Mouse (Mus musculus) kidney, embryonic 16.5 days (tissue): ENCODE measurements at regions not wholly inside any gene's neighbourhood (a gene's known extent, or its start where the extent isn't known, plus 50 kb on each side); places are given as distances from the start of the nearest gene placed in this dataset.

Experiments
- ATAC-seq: fragments of 200-750 bp; cut with Nextera tagmentation; 2 replicates; pipeline ENCODE4 v1.8.0; 2017; ENCODE audit warnings: moderate TSS enrichment; ENCODE audit not compliant: low FRiP score, low TSS enrichment
- H3K27ac ChIP-seq: fragments of 300-500 bp; sonication (generic); 2 replicates; pipeline ENCODE4 v1.5.1; 2014; ENCODE audit warnings: low read length
- H3K27me3 ChIP-seq: fragments of 300-500 bp; sonication (generic); 2 replicates; pipeline ENCODE4 v1.6.1; 2014; ENCODE audit warnings: low read length, control low read depth, mixed read lengths; ENCODE audit not compliant: insufficient read depth
- H3K36me3 ChIP-seq: fragments of 300-500 bp; sonication (generic); 2 replicates; pipeline ENCODE4 v1.6.1; 2014; ENCODE audit warnings: low read length, control low read depth, mixed read lengths; ENCODE audit not compliant: insufficient read depth
- H3K4me1 ChIP-seq: fragments of 300-500 bp; sonication (generic); 2 replicates; pipeline ENCODE4 v1.6.1; 2014; ENCODE audit warnings: low read length, control low read depth, mixed read lengths; ENCODE audit not compliant: insufficient read depth
- H3K4me2 ChIP-seq: fragments of 300-500 bp; sonication (generic); replicated peaks from 2 replicates; pipeline ENCODE4 v1.6.1; 2014; ENCODE audit warnings: low read depth, low read length
- H3K4me3 ChIP-seq: fragments of 300-500 bp; sonication (generic); 2 replicates; pipeline ENCODE4 v1.5.1; 2014; ENCODE audit warnings: mild to moderate bottlenecking, low read length
- H3K9ac ChIP-seq: fragments of 300-500 bp; sonication (generic); replicated peaks from 2 replicates; pipeline ENCODE4 v1.6.1; 2014; ENCODE audit warnings: low read length
- H3K9me3 ChIP-seq: fragments of 300-500 bp; sonication (generic); 2 replicates; pipeline ENCODE4 v1.6.1; 2016; ENCODE audit warnings: low read length, control low read depth
- WGBS: fragments of 180-500 bp; shearing (Covaris S2); extraction: QIAGEN DNeasy Blood & Tissue Kit; methylation state at CpG from one replicate; pipeline ENCODE4 v1.1.7; 2014; 5-methylcytosine and 5-hydroxymethylcytosine counted together

DNA sequence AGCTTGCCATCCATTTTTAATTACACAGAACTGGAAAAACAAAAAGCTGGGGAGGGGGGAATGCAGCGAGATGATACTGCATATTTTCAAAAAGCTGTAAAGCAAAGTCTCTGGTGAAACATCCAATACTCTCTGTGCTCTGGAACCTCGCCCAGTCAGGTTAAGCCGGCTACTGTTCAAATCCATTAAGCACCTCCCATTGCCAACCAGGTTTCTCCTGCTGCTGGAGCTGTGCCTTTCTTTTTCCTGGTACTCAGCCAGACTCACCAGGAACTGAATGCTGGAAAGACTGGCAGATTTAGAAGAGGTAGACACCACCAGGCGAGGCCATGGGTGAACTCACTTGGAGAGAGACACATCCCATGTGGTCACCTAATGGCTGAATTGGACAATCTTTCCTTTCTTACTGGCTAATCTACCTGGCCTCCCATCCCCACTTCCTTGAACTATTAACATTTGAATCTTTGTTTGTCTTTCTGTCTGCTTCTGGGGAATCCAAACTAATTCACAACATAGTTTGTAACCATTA lies 1250.8 kb upstream of the Jmjd1c start:
- 66% methylated on average over 4 of the region's 4 CpGs for WGBS

DNA sequence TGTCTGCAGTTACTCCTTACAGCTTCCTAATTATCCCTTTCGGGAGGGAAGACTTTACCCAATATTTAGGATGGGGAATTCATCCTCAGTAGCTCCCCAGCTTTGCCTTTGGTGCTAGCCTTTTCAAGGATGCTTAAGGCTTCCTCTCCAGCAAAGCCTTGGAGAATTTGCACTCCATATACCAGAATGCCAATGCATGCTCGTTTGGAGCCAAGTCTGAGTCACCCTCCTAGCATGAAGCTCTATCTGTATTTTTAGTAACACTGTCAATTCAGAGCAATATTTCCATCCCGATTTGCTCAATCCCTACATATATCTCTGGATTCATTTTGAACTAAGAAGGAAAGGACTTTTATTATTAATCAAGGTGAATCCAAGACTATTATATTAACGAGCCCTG lies 1249.8 kb upstream of the Jmjd1c start:
- ATAC-seq: no peak
- no peak overlapping the region for H3K4me2 ChIP-seq
- H3K4me3 ChIP-seq: no peak overlapping the region
- whole genome bisulfite sequencing: 88% methylated on average over 4 of the region's 4 CpGs
- no peak overlapping the region for H3K27ac ChIP-seq
- no peaks in the 10 kb centered on the region for H3K4me1 ChIP-seq
- H3K27me3 ChIP-seq: no peaks in the 10 kb centered on the region
- H3K9ac ChIP-seq: no peak overlapping the region
- H3K36me3 ChIP-seq: no peaks in the 10 kb centered on the region
- no peaks in the 10 kb centered on the region for H3K9me3 ChIP-seq

More for the DNA sequence above, 1250.8 kb upstream of the Jmjd1c start:
- Histone ChIP-seq H3K4me3 (no peak overlapping the region), H3K4me2 (no peak overlapping the region), H3K9me3 (no peaks in the 10 kb centered on the region), H3K27ac (no peak overlapping the region), H3K4me1 (no peaks in the 10 kb centered on the region), H3K36me3 (no peaks in the 10 kb centered on the region), H3K9ac (no peak overlapping the region), H3K27me3 (no peaks in the 10 kb centered on the region)
- no peak for ATAC-seq

DNA sequence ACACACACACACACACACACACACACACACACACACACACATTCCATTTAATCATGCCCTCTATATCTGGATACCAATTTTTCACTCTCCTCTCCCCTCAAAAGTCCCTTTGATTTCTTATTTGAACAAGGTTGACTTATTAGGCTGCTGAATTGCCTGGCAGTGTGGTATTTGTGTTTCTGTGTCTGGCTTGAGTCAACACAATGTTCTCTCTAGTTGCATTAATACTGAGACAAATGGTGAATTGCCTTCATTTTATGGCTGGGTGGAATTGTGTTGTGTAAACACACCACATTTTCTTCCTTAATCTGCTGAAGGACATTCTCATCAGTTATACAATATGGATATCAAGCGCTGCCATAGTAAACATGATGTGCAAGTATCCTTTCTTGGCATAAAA lies 1248.3 kb upstream of the Jmjd1c start:
- Histone ChIP-seq H3K36me3 (no peaks in the 10 kb centered on the region), H3K4me1 (no peaks in the 10 kb centered on the region), H3K9ac (no peak overlapping the region), H3K27ac (no peak overlapping the region), H3K4me3 (no peak overlapping the region), H3K9me3 (no peaks in the 10 kb centered on the region), H3K4me2 (no peak overlapping the region), H3K27me3 (no peaks in the 10 kb centered on the region)
- no peak for ATAC-seq
- WGBS: 88% methylated on average over 1 of the region's 1 CpGs

DNA sequence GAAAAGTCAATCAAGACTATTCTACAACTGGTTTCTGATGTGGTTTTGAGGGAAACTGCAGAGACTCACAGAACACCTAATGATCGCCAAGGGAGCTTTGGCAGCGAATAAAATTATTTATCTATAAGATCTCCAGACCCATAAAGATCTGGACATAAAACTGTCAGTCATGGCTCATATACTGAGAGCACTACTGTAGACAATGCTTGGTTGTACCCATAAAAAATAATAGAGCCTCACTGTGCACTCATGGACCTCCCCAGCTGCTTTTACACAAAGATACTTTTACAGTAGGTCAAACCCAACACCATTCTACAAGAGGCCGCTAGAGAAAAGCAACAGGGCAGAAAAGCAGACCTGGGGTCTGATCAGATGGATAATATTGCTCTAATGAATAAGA lies 1206.0 kb upstream of the Jmjd1c start:
- Histone ChIP-seq H3K4me1 (no peaks in the 10 kb centered on the region), H3K9me3 (no peaks in the 10 kb centered on the region), H3K9ac (no peak overlapping the region), H3K27ac (no peak overlapping the region), H3K36me3 (no peaks in the 10 kb centered on the region), H3K27me3 (no peaks in the 10 kb centered on the region), H3K4me3 (no peak overlapping the region), H3K4me2 (no peak overlapping the region)
- ATAC-seq: peak; percentile 61; the same call in 1 of the 2 replicates
- 38% methylated on average over 3 of the region's 3 CpGs for WGBS

- Histone ChIP-seq H3K4me3 (no peak overlapping the region), H3K27ac (no peak overlapping the region), H3K27me3 (no peaks in the 10 kb centered on the region), H3K9me3 (no peaks in the 10 kb centered on the region), H3K9ac (no peak overlapping the region), H3K36me3 (no peaks in the 10 kb centered on the region), H3K4me1 (no peaks in the 10 kb centered on the region), H3K4me2 (no peak overlapping the region)
- WGBS: 87% methylated on average over 1 of the region's 1 CpGs
- ATAC-seq: no peak
These were observed 1188.4 kb upstream of the Jmjd1c start for GRCm38 (mm10) chr10:65907571-65907970.

DNA sequence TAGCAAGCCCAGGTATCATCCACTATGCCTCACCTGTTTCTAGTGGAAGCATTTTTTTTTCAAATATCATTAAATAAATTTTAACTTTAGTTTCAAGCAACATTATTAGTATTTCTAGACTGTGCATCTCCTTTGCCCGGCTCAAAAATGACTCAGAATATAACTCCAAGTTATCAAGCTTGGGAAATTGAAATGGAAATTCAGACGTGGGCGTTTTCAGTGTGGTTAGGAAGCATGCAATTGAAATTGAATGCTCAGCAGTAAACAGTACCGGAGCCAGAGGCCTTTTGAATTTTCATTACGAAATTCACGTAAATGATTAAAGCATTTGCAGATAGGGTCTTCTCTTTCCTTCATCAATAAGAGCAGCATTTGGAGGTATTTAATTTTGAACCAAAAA lies 1183.4 kb upstream of the Jmjd1c start:
- no peak overlapping the region for H3K4me2 ChIP-seq
- no peaks in the 10 kb centered on the region for H3K36me3 ChIP-seq
- no peaks in the 10 kb centered on the region for H3K9me3 ChIP-seq
- no peaks in the 10 kb centered on the region for H3K4me1 ChIP-seq
- no peak overlapping the region for H3K4me3 ChIP-seq
- no peak overlapping the region for H3K27ac ChIP-seq
- WGBS: 86% methylated on average over 6 of the region's 6 CpGs
- H3K27me3 ChIP-seq: no peaks in the 10 kb centered on the region
- no peak for ATAC-seq
- H3K9ac ChIP-seq: no peak overlapping the region

DNA sequence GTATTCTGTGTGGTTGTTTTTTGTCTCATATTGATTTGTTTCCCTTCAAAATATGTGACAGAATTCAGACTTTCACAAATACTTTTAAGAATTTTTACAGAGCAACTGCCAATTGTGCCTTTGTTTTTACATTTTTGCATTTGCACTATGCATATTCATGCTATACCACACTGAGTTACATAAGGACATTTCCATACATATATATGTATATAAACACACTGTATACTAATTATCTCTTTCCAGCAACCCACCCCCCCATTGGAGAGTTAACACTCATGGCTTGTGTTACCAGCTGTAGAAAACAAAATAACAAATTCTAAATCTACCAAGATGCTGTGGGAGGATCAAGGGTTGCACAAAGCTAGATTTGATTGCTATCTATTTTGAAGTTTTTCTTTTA lies 1163.8 kb upstream of the Jmjd1c start:
- Histone ChIP-seq H3K36me3 (no peaks in the 10 kb centered on the region), H3K4me3 (no peak overlapping the region), H3K27me3 (no peaks in the 10 kb centered on the region), H3K27ac (no peak overlapping the region), H3K9ac (no peak overlapping the region), H3K4me1 (no peaks in the 10 kb centered on the region), H3K9me3 (no peaks in the 10 kb centered on the region), H3K4me2 (no peak overlapping the region)
- ATAC-seq: no peak

DNA sequence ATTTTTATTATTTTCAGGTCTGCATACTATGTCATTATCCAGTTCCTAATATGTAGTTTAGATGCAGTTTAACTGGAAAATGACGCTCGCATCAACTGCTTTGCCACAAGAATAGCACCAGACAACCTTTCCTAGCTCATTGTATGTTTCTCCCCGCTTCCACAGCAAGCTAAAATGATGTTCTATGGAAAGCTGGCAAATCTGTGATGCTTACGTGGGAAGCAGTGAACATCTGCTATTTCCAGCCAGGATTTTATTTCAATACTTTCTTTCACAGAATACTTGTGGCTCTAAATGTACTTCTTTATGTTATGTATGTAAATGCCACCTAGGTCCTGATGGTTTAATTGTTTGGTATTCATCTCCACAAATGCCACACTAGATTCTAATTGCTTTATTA lies 1147.3 kb upstream of the Jmjd1c start:
- H3K27me3 ChIP-seq: no peaks in the 10 kb centered on the region
- no peak for ATAC-seq
- H3K9ac ChIP-seq: no peak overlapping the region
- H3K36me3 ChIP-seq: no peaks in the 10 kb centered on the region
- H3K9me3 ChIP-seq: no peaks in the 10 kb centered on the region
- no peak overlapping the region for H3K4me3 ChIP-seq
- 84% methylated on average over 4 of the region's 4 CpGs for WGBS
- H3K4me2 ChIP-seq: no peak overlapping the region
- no peaks in the 10 kb centered on the region for H3K4me1 ChIP-seq
- no peak overlapping the region for H3K27ac ChIP-seq

DNA sequence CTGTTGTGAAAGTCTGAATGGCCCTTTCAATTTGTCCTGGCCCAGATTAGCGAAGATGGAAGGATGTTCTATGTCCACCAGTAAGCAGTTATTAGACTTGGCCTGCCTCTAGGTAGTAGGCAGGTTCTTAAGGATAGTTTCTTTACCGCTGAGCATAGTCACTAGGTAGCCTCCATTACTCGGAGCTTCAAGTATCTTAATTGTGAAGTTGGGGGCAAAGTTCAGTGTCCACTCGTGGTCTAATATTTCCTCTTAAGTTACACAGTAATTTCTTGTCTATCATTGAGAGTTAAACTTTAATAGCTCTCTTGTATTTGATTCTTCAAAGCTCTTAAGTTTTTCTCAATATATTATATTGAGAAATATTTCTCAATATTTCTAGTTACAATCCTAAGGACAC lies 1133.5 kb upstream of the Jmjd1c start:
- H3K27me3 ChIP-seq: no peaks in the 10 kb centered on the region
- no peaks in the 10 kb centered on the region for H3K4me1 ChIP-seq
- H3K4me2 ChIP-seq: no peak overlapping the region
- no peak overlapping the region for H3K9ac ChIP-seq
- WGBS: 62% methylated on average over 4 of the region's 4 CpGs
- no peaks in the 10 kb centered on the region for H3K36me3 ChIP-seq
- no peak for ATAC-seq
- no peaks in the 10 kb centered on the region for H3K9me3 ChIP-seq
- H3K4me3 ChIP-seq: no peak overlapping the region
- H3K27ac ChIP-seq: no peak overlapping the region

DNA sequence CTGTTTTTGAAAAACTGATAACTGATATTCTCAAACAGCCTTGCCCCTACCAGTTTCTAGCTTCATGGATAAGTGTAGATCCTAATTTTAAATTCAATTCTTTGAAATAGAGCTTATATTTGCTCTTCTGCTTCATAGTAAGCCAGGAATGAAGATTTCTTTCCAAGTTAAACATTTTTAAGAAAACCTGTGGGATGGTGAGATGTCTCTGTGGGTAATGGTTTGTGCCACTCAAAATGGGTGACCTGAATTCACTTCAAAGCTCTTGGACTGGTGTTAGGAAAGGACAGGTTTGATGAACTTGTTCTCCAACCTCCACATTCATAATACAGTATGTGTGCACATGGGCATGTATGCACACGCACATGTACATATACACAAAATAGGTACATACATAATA lies 1126.2 kb upstream of the Jmjd1c start:
- no peaks in the 10 kb centered on the region for H3K4me1 ChIP-seq
- no peak overlapping the region for H3K4me3 ChIP-seq
- no peak for ATAC-seq
- H3K36me3 ChIP-seq: no peaks in the 10 kb centered on the region
- H3K9me3 ChIP-seq: no peaks in the 10 kb centered on the region
- no peak overlapping the region for H3K4me2 ChIP-seq
- H3K27me3 ChIP-seq: no peaks in the 10 kb centered on the region
- H3K9ac ChIP-seq: no peak overlapping the region
- H3K27ac ChIP-seq: no peak overlapping the region
- WGBS: 96% methylated on average over 1 of the region's 1 CpGs
